Mouse (Mus musculus): ENCODE measurements around the gene Capn12. TPM values are rescaled to one million over a fixed set of nuclear protein-coding genes. Genes with fewer than 3 reads are reported as not detected.

Gene Capn12
- polyA plus RNA-seq, 1 experiment from 2014 or later: 0.54 TPM

- no peak for ATAC-seq
- 79% methylated on average over 3 of the region's 3 CpGs for WGBS
- Histone ChIP-seq H3K9ac (ENCODE audit: low read depth, low read length) (no peak overlapping the region), H3K4me2 (ENCODE audit: low read length) (no peak overlapping the region), H3K9me3 (ENCODE audit: control insufficient read depth, low read length) (no peaks in the 10 kb centered on the region), H3K36me3 (ENCODE audit: control insufficient read depth, insufficient read depth, low read length) (peaks cover 77% of the 10 kb centered on the region), H3K4me3 (ENCODE audit: low read length) (no peak overlapping the region), H3K4me1 (ENCODE audit: control insufficient read depth, insufficient read depth, low read depth, low read length) (no peaks in the 10 kb centered on the region), H3K27me3 (replicated peaks; ENCODE audit: control insufficient read depth, insufficient read depth, low read length) (no peaks in the 10 kb centered on the region), H3K27ac (ENCODE audit: low read depth, low read length) (no peak overlapping the region)
These were observed 21.6 kb downstream of the Capn12 start for GRCm38 (mm10) chr7:28902809-28903208.

- WGBS: 85% methylated on average over 10 of the region's 10 CpGs
- ATAC-seq: no peak
- H3K27ac ChIP-seq (ENCODE audit: low read depth, low read length): no peak overlapping the region
These were observed 22.6 kb downstream of the Capn12 start for GRCm38 (mm10) chr7:28903778-28904177.

GRCm38 (mm10) chr7:28907195-28907594 lies 26.0 kb downstream of the Capn12 start:
- H3K4me2 ChIP-seq (ENCODE audit: low read length): no peak overlapping the region

More at GRCm38 (mm10) chr7:28903778-28904177, 22.6 kb downstream of the Capn12 start:
- Histone ChIP-seq H3K4me2 (ENCODE audit: low read length) (no peak overlapping the region), H3K27me3 (replicated peaks; ENCODE audit: control insufficient read depth, insufficient read depth, low read length) (no peaks in the 10 kb centered on the region), H3K36me3 (ENCODE audit: control insufficient read depth, insufficient read depth, low read length) (peaks cover 68% of the 10 kb centered on the region), H3K4me3 (ENCODE audit: low read length) (no peak overlapping the region), H3K9ac (ENCODE audit: low read depth, low read length) (no peak overlapping the region), H3K9me3 (ENCODE audit: control insufficient read depth, low read length) (no peaks in the 10 kb centered on the region), H3K4me1 (ENCODE audit: control insufficient read depth, insufficient read depth, low read depth, low read length) (no peaks in the 10 kb centered on the region)

GRCm38 (mm10) chr7:28911632-28912031 lies 30.4 kb downstream of the Capn12 start:
- H3K36me3 ChIP-seq (ENCODE audit: control insufficient read depth, insufficient read depth, low read length): peaks cover 47% of the 10 kb centered on the region
- H3K27ac ChIP-seq (ENCODE audit: low read depth, low read length): no peak overlapping the region
- no peaks in the 10 kb centered on the region for H3K9me3 ChIP-seq (ENCODE audit: control insufficient read depth, low read length)
- 0 out of 2 replicates have a peak, but pooled peaks have one; percentile 20 for ATAC-seq
- H3K9ac ChIP-seq (ENCODE audit: low read depth, low read length): no peak overlapping the region
- H3K4me1 ChIP-seq (ENCODE audit: control insufficient read depth, insufficient read depth, low read depth, low read length): no peaks in the 10 kb centered on the region
- no peak overlapping the region for H3K4me3 ChIP-seq (ENCODE audit: low read length)
- H3K27me3 ChIP-seq (replicated peaks; ENCODE audit: control insufficient read depth, insufficient read depth, low read length): no peaks in the 10 kb centered on the region
- WGBS: 76% methylated on average over 4 of the region's 4 CpGs
- H3K4me2 ChIP-seq (ENCODE audit: low read length): no peak overlapping the region

More at GRCm38 (mm10) chr7:28907195-28907594, 26.0 kb downstream of the Capn12 start:
- no peaks in the 10 kb centered on the region for H3K4me1 ChIP-seq (ENCODE audit: control insufficient read depth, insufficient read depth, low read depth, low read length)
- no peaks in the 10 kb centered on the region for H3K27me3 ChIP-seq (replicated peaks; ENCODE audit: control insufficient read depth, insufficient read depth, low read length)
- no peaks in the 10 kb centered on the region for H3K9me3 ChIP-seq (ENCODE audit: control insufficient read depth, low read length)
- H3K4me3 ChIP-seq (ENCODE audit: low read length): no peak overlapping the region
- no peak for ATAC-seq
- no peak overlapping the region for H3K9ac ChIP-seq (ENCODE audit: low read depth, low read length)
- no peak overlapping the region for H3K27ac ChIP-seq (ENCODE audit: low read depth, low read length)
- H3K36me3 ChIP-seq (ENCODE audit: control insufficient read depth, insufficient read depth, low read length): peaks cover 72% of the 10 kb centered on the region
- 94% methylated on average over 5 of the region's 5 CpGs for WGBS

GRCm38 (mm10) chr7:28913171-28913570 lies 31.9 kb downstream of the Capn12 start:
- Histone ChIP-seq H3K9me3 (ENCODE audit: control insufficient read depth, low read length) (no peaks in the 10 kb centered on the region), H3K36me3 (ENCODE audit: control insufficient read depth, insufficient read depth, low read length) (peaks cover 40% of the 10 kb centered on the region), H3K4me1 (ENCODE audit: control insufficient read depth, insufficient read depth, low read depth, low read length) (peaks cover 7% of the 10 kb centered on the region), H3K9ac (ENCODE audit: low read depth, low read length) (no peak overlapping the region), H3K27ac (ENCODE audit: low read depth, low read length) (no peak overlapping the region), H3K27me3 (replicated peaks; ENCODE audit: control insufficient read depth, insufficient read depth, low read length) (no peaks in the 10 kb centered on the region), H3K4me3 (ENCODE audit: low read length) (no peak overlapping the region), H3K4me2 (ENCODE audit: low read length) (no peak overlapping the region)
- ATAC-seq: no peak
- 85% methylated on average over 11 of the region's 11 CpGs for WGBS

GRCm38 (mm10) chr7:28916491-28916890 lies 35.3 kb downstream of the Capn12 start:
- Histone ChIP-seq H3K4me1 (ENCODE audit: control insufficient read depth, insufficient read depth, low read depth, low read length) (peaks cover 27% of the 10 kb centered on the region), H3K27ac (ENCODE audit: low read depth, low read length) (no peak overlapping the region), H3K4me3 (ENCODE audit: low read length) (no peak overlapping the region), H3K9me3 (ENCODE audit: control insufficient read depth, low read length) (no peaks in the 10 kb centered on the region), H3K27me3 (replicated peaks; ENCODE audit: control insufficient read depth, insufficient read depth, low read length) (no peaks in the 10 kb centered on the region), H3K4me2 (ENCODE audit: low read length) (no peak overlapping the region), H3K36me3 (ENCODE audit: control insufficient read depth, insufficient read depth, low read length) (peaks cover 27% of the 10 kb centered on the region), H3K9ac (ENCODE audit: low read depth, low read length) (no peak overlapping the region)
- ATAC-seq: no peak

GRCm38 (mm10) chr7:28917503-28918426 lies 36.5 kb downstream of the Capn12 start:
- H3K9ac ChIP-seq (ENCODE audit: low read depth, low read length): no peak overlapping the region
- H3K9me3 ChIP-seq (ENCODE audit: control insufficient read depth, low read length): no peaks in the 10 kb centered on the region
- H3K27me3 ChIP-seq (replicated peaks; ENCODE audit: control insufficient read depth, insufficient read depth, low read length): no peaks in the 10 kb centered on the region
- peaks cover 32% of the 10 kb centered on the region for H3K4me1 ChIP-seq (ENCODE audit: control insufficient read depth, insufficient read depth, low read depth, low read length)
- H3K36me3 ChIP-seq (ENCODE audit: control insufficient read depth, insufficient read depth, low read length): peaks cover 19% of the 10 kb centered on the region
- ATAC-seq: peak; percentile 70
- WGBS: 63% methylated on average over 10 of the region's 10 CpGs
- no peak overlapping the region for H3K4me3 ChIP-seq (ENCODE audit: low read length)
- H3K27ac ChIP-seq (ENCODE audit: low read depth, low read length): peak overlapping the region; percentile 63
- no peak overlapping the region for H3K4me2 ChIP-seq (ENCODE audit: low read length)

GRCm38 (mm10) chr7:28918540-28918939 lies 37.3 kb downstream of the Capn12 start:
- Histone ChIP-seq H3K4me1 (ENCODE audit: control insufficient read depth, insufficient read depth, low read depth, low read length) (peaks cover 40% of the 10 kb centered on the region), H3K4me3 (ENCODE audit: low read length) (no peak overlapping the region), H3K4me2 (ENCODE audit: low read length) (no peak overlapping the region), H3K9me3 (ENCODE audit: control insufficient read depth, low read length) (no peaks in the 10 kb centered on the region), H3K27me3 (replicated peaks; ENCODE audit: control insufficient read depth, insufficient read depth, low read length) (no peaks in the 10 kb centered on the region), H3K9ac (ENCODE audit: low read depth, low read length) (no peak overlapping the region), H3K27ac (ENCODE audit: low read depth, low read length) (peak overlapping the region; percentile 63), H3K36me3 (ENCODE audit: control insufficient read depth, insufficient read depth, low read length) (peaks cover 12% of the 10 kb centered on the region)
- 72% methylated on average over 8 of the region's 8 CpGs for WGBS
- no peak for ATAC-seq

GRCm38 (mm10) chr7:28919815-28920214 lies 38.6 kb downstream of the Capn12 start:
- Histone ChIP-seq H3K36me3 (ENCODE audit: control insufficient read depth, insufficient read depth, low read length) (peaks cover 8% of the 10 kb centered on the region), H3K4me2 (ENCODE audit: low read length) (no peak overlapping the region), H3K9ac (ENCODE audit: low read depth, low read length) (no peak overlapping the region), H3K27ac (ENCODE audit: low read depth, low read length) (peak overlapping the region; percentile 30; the same call in 1 of the 2 replicates), H3K4me1 (ENCODE audit: control insufficient read depth, insufficient read depth, low read depth, low read length) (peaks cover 51% of the 10 kb centered on the region), H3K9me3 (ENCODE audit: control insufficient read depth, low read length) (no peaks in the 10 kb centered on the region), H3K27me3 (replicated peaks; ENCODE audit: control insufficient read depth, insufficient read depth, low read length) (no peaks in the 10 kb centered on the region), H3K4me3 (ENCODE audit: low read length) (no peak overlapping the region)
- ATAC-seq: peak; percentile 64
- WGBS: 30% methylated on average over 6 of the region's 6 CpGs
